Mouse (Mus musculus) MEL (cell line): ENCODE data around the gene Wipf1. TPM values are rescaled to one million over a fixed set of nuclear protein-coding genes. Genes with fewer than 3 reads are reported as not detected.

ENCODE experiments used
- DNase-seq: peaks from one replicate; pipeline ENCODE4 v3.0.0; 2011; ENCODE audit warnings: low read depth, low spot score
- H3K27ac ChIP-seq: 2 replicates; pipeline ENCODE4 v1.5.1; 2012; ENCODE audit warnings: low read depth, mild to moderate bottlenecking, control low read depth, low read length, moderate library complexity; ENCODE audit not compliant: control insufficient read depth
- H3K27me3 ChIP-seq, 2 experiments: fragments of 150-350 bp in 1 of 2; sonication (generic) in 1 of 2; 2 replicates each; pipeline ENCODE4 v1.6.1; 2012; ENCODE audit warnings: low read length in 2 of 2, mild to moderate bottlenecking in 2 of 2, improper control_type of control experiment in 1 of 2, moderate library complexity in 1 of 2; ENCODE audit not compliant: insufficient read depth in 2 of 2, control insufficient read depth in 1 of 2
- H3K36me3 ChIP-seq, 2 experiments: 2 replicates each; pipeline ENCODE4 v1.6.1; 2012 to 2014; ENCODE audit warnings: low read length in 2 of 2, improper control_type of control experiment in 1 of 2, inconsistent platforms in 1 of 2, mild to moderate bottlenecking in 1 of 2; ENCODE audit not compliant: insufficient read depth in 2 of 2, control insufficient read depth in 1 of 2
- H3K4me1 ChIP-seq, 2 experiments: fragments of 150-350 bp in 1 of 2; sonication (generic) in 1 of 2; 2 replicates each; pipeline ENCODE4 v1.6.1; 2012; ENCODE audit warnings: low read length in 2 of 2, improper control_type of control experiment in 1 of 2, mild to moderate bottlenecking in 1 of 2; ENCODE audit not compliant: insufficient read depth in 2 of 2, control insufficient read depth in 1 of 2
- H3K4me3 ChIP-seq, 2 experiments: fragments of 150-350 bp in 1 of 2; sonication (generic) in 1 of 2; 2 replicates each; pipeline ENCODE4 v1.5.1; 2012; ENCODE audit warnings: low read depth in 2 of 2, low read length in 2 of 2, mild to moderate bottlenecking in 2 of 2, moderate library complexity in 2 of 2, control low read depth in 1 of 2, improper control_type of control experiment in 1 of 2; ENCODE audit not compliant: control insufficient read depth in 1 of 2, insufficient read depth in 1 of 2
- H3K79me2 ChIP-seq: 2 replicates; pipeline ENCODE4 v1.6.1; 2012; ENCODE audit warnings: mild to moderate bottlenecking, low read length, moderate library complexity; ENCODE audit not compliant: control insufficient read depth, poor library complexity, insufficient read depth
- H3K9ac ChIP-seq: 2 replicates; pipeline ENCODE4 v1.6.1; 2012; ENCODE audit warnings: low read depth, mild to moderate bottlenecking, control low read depth, low read length, moderate library complexity; ENCODE audit not compliant: control insufficient read depth, poor library complexity, severe bottlenecking
- H3K9me3 ChIP-seq: fragments of 150-350 bp; sonication (generic); replicated peaks from 2 replicates; pipeline ENCODE4 v1.6.1; 2012; ENCODE audit warnings: mild to moderate bottlenecking, low read length, improper control_type of control experiment, moderate library complexity; ENCODE audit not compliant: insufficient read depth
- BHLHE40 ChIP-seq: IDR thresholded peaks from 2 replicates; pipeline ENCODE4 v1.6.1; 2012; ENCODE audit warnings: low read depth, mild to moderate bottlenecking, inconsistent platforms, low read length, improper control_type of control experiment, borderline replicate concordance
- CHD1 ChIP-seq: IDR thresholded peaks from 2 replicates; pipeline ENCODE4 v1.6.1; 2012; ENCODE audit warnings: low read depth, mild to moderate bottlenecking, inconsistent platforms, low read length, improper control_type of control experiment
- CHD2 ChIP-seq: IDR thresholded peaks from 2 replicates; pipeline ENCODE4 v1.6.1; 2011; ENCODE audit warnings: low read length, improper control_type of control experiment
- CTCF ChIP-seq, 3 experiments: IDR thresholded peaks in 2 of 3; conservative IDR thresholded peaks in 1 of 3; 2 replicates each; pipeline ENCODE4 v1.5.1; 2011 to 2012; ENCODE audit warnings: low read length in 3 of 3, low read depth in 2 of 3, mild to moderate bottlenecking in 2 of 3, improper control_type of control experiment in 1 of 3, inconsistent platforms in 1 of 3, mixed read lengths in 1 of 3, moderate library complexity in 1 of 3; ENCODE audit not compliant: control insufficient read depth in 1 of 3, insufficient read depth in 1 of 3, poor library complexity in 1 of 3, severe bottlenecking in 1 of 3
- GABPA ChIP-seq: IDR thresholded peaks from 2 replicates; pipeline ENCODE4 v1.6.1; 2012; ENCODE audit warnings: low read depth, mild to moderate bottlenecking, inconsistent platforms, low read length, improper control_type of control experiment, moderate library complexity
- GATA1 ChIP-seq: IDR thresholded peaks from 2 replicates; pipeline ENCODE4 v1.6.1; 2011; ENCODE audit warnings: low read depth, low read length, improper control_type of control experiment
- JUND ChIP-seq: IDR thresholded peaks from 2 replicates; pipeline ENCODE4 v1.6.1; 2011; ENCODE audit warnings: low read depth, mild to moderate bottlenecking, improper control_type of control experiment, low read length
- MAFK ChIP-seq: IDR thresholded peaks from 2 replicates; pipeline ENCODE4 v1.6.1; 2011; ENCODE audit warnings: low read depth, mild to moderate bottlenecking, low read length, improper control_type of control experiment, borderline replicate concordance
- MEF2A ChIP-seq: IDR thresholded peaks from 2 replicates; pipeline ENCODE4 v1.6.1; 2014; ENCODE audit warnings: low read depth, mild to moderate bottlenecking, inconsistent platforms, low read length, improper control_type of control experiment; ENCODE audit not compliant: poor library complexity, insufficient replicate concordance, severe bottlenecking; ENCODE audit errors: extremely low read depth
- MYB ChIP-seq: IDR thresholded peaks from 2 replicates; pipeline ENCODE4 v1.6.1; 2011; ENCODE audit warnings: mild to moderate bottlenecking, low read depth, low read length, improper control_type of control experiment
- MYC ChIP-seq: IDR thresholded peaks from 2 replicates; pipeline ENCODE4 v1.6.1; 2011; ENCODE audit warnings: low read depth, mild to moderate bottlenecking, low read length, improper control_type of control experiment, moderate library complexity
- RAD21 ChIP-seq: IDR thresholded peaks from 2 replicates; pipeline ENCODE4 v1.6.1; 2011; ENCODE audit warnings: mild to moderate bottlenecking, low read depth, low read length, improper control_type of control experiment
- SIN3A ChIP-seq: IDR thresholded peaks from 2 replicates; pipeline ENCODE4 v1.6.1; 2012; ENCODE audit warnings: low read length, improper control_type of control experiment, inconsistent platforms
- SMC3 ChIP-seq: IDR thresholded peaks from 2 replicates; pipeline ENCODE4 v1.6.1; 2011; ENCODE audit warnings: low read depth, low read length, improper control_type of control experiment
- TAL1 ChIP-seq: IDR thresholded peaks from 2 replicates; pipeline ENCODE4 v1.6.1; 2012; ENCODE audit warnings: mild to moderate bottlenecking, inconsistent platforms, low read length, moderate library complexity, mixed read lengths
- TBP ChIP-seq: IDR thresholded peaks from 2 replicates; pipeline ENCODE4 v1.8.0; 2011; ENCODE audit warnings: low read depth, low read length, improper control_type of control experiment
- ZC3H11A ChIP-seq: IDR thresholded peaks from 2 replicates; pipeline ENCODE4 v1.6.1; 2012; ENCODE audit warnings: low read depth, mild to moderate bottlenecking, inconsistent platforms, low read length, improper control_type of control experiment
- polyA plus RNA-seq, 2 experiments: library from polyadenylated mRNA; stranded (reverse) in 1 of 2; unstranded in 1 of 2; fragments of >175 nt in 1 of 2; fragments of >200 nt in 1 of 2; gene quantifications; 2 replicates each; pipeline versions ENCODE4 v1.2.1 to v1.2.4; 2012; ENCODE audit warnings: low replicate concordance in 2 of 2, low read depth in 1 of 2; ENCODE audit not compliant: insufficient read length in 2 of 2, insufficient read depth in 1 of 2, missing spikeins in 1 of 2
- total RNA-seq: library from RNA; depleted of rRNA; stranded (reverse); fragments of 300-350 nt; gene quantifications from 2 replicates; pipeline ENCODE4 v1.2.3, GENCODE M21; 2012

Wipf1 gene
- total and polyA plus RNA-seq, 3 experiments = 5.2 to 83.9 (median 27.1) TPM

DNA sequence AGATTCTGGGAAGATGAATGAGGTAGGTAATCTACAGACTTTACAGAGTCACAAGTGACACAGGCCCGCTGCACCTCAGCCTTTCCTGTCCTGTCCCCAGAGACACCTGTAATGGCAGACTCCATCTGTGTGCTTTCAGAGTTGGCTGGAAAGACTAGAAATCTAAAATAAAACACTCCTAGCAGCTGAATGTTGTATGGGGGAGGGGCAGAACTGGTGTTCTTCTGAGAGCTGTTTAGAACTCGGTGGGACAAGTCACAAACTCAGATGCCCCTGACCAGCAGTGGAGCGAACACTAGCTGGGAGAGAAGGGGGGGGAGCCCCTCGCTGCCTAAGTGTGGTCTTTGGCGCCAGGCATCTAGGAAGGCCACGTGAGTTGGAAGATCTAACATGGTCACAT lies 42.4 kb upstream of the Wipf1 start:
- no peaks in the 10 kb centered on the region for H3K36me3 ChIP-seq
- no peak overlapping the region for H3K27ac ChIP-seq
- H3K27me3 ChIP-seq = peaks cover 5 to 7% of the 10 kb centered on the region in 2 experiments
- no peaks in the 10 kb centered on the region for H3K9me3 ChIP-seq
- DNase-seq = no peak
- TF ChIP-seq SIN3A (0 out of 2 replicates have a peak, but pooled peaks have one; percentile 20), MYB (no peak)
- H3K4me3 ChIP-seq = no peak overlapping the region
- H3K4me1 ChIP-seq = no peaks in the 10 kb centered on the region
- no peak overlapping the region for H3K9ac ChIP-seq
- no peaks in the 10 kb centered on the region for H3K79me2 ChIP-seq

- no peaks in the 10 kb centered on the region for H3K4me1 ChIP-seq
- H3K9ac ChIP-seq = no peak overlapping the region
- H3K9me3 ChIP-seq = no peaks in the 10 kb centered on the region
- H3K27ac ChIP-seq = no peak overlapping the region
- H3K4me3 ChIP-seq = no peak overlapping the region
- TF ChIP-seq GATA1 = no peak
- TF ChIP-seq JUND = no peak
- TF ChIP-seq CHD1 = no peak
- DNase-seq = no peak
- no peaks in the 10 kb centered on the region for H3K79me2 ChIP-seq
- H3K27me3 ChIP-seq = peaks cover 4 to 5% of the 10 kb centered on the region in 2 experiments; a peak in 3 of 4 replicates
- no peaks in the 10 kb centered on the region for H3K36me3 ChIP-seq
Observed at GRCm38 (mm10) chr2:73571304-73571703, 41.8 kb upstream of the Wipf1 start.

- H3K27me3 ChIP-seq = peaks cover 0 to 5% of the 10 kb centered on the region in 2 experiments; a peak in 3 of 4 replicates
- peak; percentile 83 for DNase-seq
- peak overlapping the region; percentile 41; the same call in 1 of the 2 replicates for H3K9ac ChIP-seq
- H3K9me3 ChIP-seq = no peaks in the 10 kb centered on the region
- H3K79me2 ChIP-seq = no peaks in the 10 kb centered on the region
- peak overlapping the region; percentile 48 to 53 for H3K4me3 ChIP-seq
- no peaks in the 10 kb centered on the region; a peak in 1 of 4 replicates for H3K36me3 ChIP-seq
- TF ChIP-seq MEF2A (no peak), GABPA (no peak), MAFK (no peak), TAL1 (no peak), ZC3H11A (peak; percentile 59; the same call in 1 of the 2 replicates), TBP (0 out of 2 replicates have a peak, but pooled peaks have one; percentile 21), BHLHE40 (no peak), MYC (0 out of 2 replicates have a peak, but pooled peaks have one; percentile 24), SMC3 (peak; percentile 89), CTCF (IDR thresholded peaks at IDR 0.05 in 2 of 3, conservative IDR thresholded peaks at IDR 0.05 in 1 of 3; ENCODE audit: control insufficient read depth in 1 of 3, insufficient read depth in 1 of 3, low read depth in 2 of 3, low read length in 3 of 3, poor library complexity in 1 of 3, severe bottlenecking in 1 of 3) (peak; percentile 84 to 94 (median 94)), RAD21 (peak; percentile 83), SIN3A (peak; percentile 41; the same call in 1 of the 2 replicates), CHD2 (no peak)
- peaks cover 0 to 2% of the 10 kb centered on the region in 2 experiments; a peak in 2 of 4 replicates for H3K4me1 ChIP-seq
- H3K27ac ChIP-seq = no peak overlapping the region
Observed at GRCm38 (mm10) chr2:73566989-73567605, 37.6 kb upstream of the Wipf1 start.
